Mouse (Mus musculus): ENCODE data around the gene Abcb10.

DNA sequence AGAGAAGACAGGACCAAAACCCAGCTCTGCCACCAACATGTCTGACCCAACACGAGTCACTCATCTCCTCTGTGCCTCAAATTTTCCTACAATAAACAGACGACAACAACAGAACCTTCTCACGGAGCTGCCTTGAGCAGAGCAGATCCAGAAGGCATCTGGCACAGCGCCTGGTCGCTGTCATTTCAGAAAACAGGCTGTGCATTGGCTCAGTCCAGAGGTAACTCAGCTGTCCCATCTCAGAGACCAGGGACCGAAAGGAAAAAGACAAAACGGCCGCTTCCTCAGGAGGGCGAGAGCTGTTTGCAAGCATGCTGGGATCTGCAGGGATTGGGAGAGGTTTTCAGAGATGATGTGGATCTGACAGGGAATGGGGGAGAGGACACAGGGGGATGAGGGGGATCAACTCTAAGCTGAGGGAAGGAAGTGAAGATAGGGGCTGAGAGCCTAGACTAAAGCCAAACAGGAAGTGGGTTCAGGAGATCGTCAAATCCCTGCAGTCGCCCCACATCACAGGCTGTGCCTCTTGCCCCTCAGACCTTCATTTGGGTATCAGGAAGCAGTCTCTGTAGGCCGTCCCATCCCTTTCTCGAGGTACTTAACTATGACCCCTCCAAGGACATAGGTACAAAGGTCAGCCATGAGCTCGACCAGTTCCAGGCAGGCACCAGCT is 4.6 kb downstream of the Abcb10 start:
- no peak for TF ChIP-seq CTCF (IDR thresholded peaks at IDR 0.05; ENCODE audit: low read depth, low read length)
- TF ChIP-seq GATA1 (IDR thresholded peaks at IDR 0.05; ENCODE audit: borderline replicate concordance, low read length) = no peak
- no peak for TF ChIP-seq TAL1 (conservative IDR thresholded peaks at IDR 0.05; ENCODE audit: low read depth, low read length)
- TF ChIP-seq POLR2AphosphoS5 (IDR thresholded peaks at IDR 0.05; ENCODE audit: insufficient replicate concordance, low read depth, low read length) = no peak
- no peak for TF ChIP-seq GATA2 (IDR thresholded peaks at IDR 0.05; ENCODE audit: borderline replicate concordance, low read depth, low read length)
